Mouse (Mus musculus): ENCODE data around the gene Gm42688. TPM values are rescaled to one million over a fixed set of nuclear protein-coding genes. Genes with fewer than 3 reads are reported as not detected.

Gene Gm42688
- 2.6 TPM for polyA plus RNA-seq (2014; fragmentation: Illumina TruSeq; extraction: RNeasy Lipid Tissue Mini Kit (QIAGEN cat#74804); ENCODE audit: low read depth, low replicate concordance)

GRCm38 (mm10) chr6:83101316-83101687, at the start of gene Gm42688, which contains the start of gene Ccdc142:
Gene Gm42688 (plus strand): TSS chr6:83101617.
Gene Ccdc142 (plus strand): TSS chr6:83101601.

GRCm38 (mm10) chr6:83054074-83054851, 47.2 kb upstream of the Gm42688 start, which contains the start of gene Aup1:
Gene Aup1 (plus strand): TSS chr6:83054521.

DNA sequence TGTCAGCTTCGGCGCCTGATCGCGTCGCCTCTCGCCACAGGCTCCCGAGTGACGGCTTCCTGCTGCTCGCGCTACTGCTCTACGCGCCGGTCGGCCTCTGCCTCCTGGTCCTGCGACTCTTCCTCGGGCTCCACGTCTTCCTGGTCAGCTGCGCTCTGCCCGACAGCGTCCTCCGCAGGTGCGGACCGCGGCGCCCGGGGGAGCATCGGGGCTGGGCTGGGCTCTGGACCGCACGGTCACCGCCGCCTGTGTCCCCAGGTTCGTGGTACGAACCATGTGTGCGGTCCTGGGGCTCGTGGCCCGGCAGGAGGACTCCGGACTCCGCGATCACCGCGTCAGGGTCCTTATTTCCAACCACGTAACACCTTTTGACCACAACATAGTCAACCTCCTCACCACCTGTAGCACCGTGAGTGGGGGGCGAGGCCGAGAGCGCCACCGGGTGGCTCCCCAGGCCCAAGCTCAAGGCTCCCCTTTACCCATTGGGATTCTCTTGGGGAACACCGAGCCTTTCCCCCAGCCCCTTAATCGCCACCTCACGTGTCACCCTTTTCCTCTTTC, 46.5 kb upstream of the Gm42688 start, which contains the start of gene Htra2:
Htra2 (minus strand) TSS at position 403 of the 561 bp plus-strand sequence.

GRCm38 (mm10) chr6:83057790-83058189, 43.6 kb upstream of the Gm42688 start, which contains the start of gene Dqx1:
Gene Dqx1 (plus strand): TSS chr6:83057844.

DNA sequence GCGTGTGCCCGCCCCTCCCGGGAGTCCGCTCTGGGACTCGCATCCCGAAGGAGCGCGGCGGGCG, 31.3 kb upstream of the Gm42688 start, which contains the start of gene Tlx2:
Tlx2 (minus strand) TSS at position 47 of the 64 bp plus-strand sequence.

DNA sequence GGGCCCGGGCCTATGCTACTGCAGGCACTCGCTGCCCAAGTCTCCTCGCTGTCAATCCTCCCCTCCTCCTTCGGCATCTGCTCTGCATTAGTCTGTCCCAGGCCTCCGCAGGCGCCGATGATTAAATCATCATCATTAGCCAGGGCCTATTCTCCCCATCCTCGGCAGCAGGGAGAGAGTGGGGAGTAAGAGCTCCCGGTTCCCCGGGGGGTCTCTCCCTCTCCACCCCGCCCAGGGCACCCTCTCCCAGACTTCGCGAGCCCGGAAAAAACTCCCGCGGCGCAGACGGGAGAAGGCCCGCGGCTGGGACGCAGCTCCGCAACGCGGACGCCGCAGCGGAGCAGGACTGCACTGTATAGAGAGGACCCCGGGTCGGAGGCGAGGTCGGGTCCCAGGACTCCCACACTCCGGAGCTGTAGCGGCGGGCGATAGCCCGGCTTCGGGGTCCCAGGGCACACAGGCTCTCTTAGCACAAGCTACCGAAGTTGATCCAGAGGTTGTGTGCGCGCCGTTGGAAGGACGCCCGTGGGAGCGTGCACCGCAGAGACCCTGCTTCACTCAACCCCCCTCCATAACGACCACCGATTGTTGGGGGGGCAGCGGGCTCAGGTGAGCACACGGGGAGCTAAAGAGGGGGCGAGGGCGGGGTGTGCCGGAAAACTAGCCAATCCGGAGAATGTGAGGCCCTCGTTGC, 23.6 kb upstream of the Gm42688 start, which contains the start of gene Pcgf1:
Pcgf1 (plus strand) TSS at position 240 of the 694 bp plus-strand sequence.

DNA sequence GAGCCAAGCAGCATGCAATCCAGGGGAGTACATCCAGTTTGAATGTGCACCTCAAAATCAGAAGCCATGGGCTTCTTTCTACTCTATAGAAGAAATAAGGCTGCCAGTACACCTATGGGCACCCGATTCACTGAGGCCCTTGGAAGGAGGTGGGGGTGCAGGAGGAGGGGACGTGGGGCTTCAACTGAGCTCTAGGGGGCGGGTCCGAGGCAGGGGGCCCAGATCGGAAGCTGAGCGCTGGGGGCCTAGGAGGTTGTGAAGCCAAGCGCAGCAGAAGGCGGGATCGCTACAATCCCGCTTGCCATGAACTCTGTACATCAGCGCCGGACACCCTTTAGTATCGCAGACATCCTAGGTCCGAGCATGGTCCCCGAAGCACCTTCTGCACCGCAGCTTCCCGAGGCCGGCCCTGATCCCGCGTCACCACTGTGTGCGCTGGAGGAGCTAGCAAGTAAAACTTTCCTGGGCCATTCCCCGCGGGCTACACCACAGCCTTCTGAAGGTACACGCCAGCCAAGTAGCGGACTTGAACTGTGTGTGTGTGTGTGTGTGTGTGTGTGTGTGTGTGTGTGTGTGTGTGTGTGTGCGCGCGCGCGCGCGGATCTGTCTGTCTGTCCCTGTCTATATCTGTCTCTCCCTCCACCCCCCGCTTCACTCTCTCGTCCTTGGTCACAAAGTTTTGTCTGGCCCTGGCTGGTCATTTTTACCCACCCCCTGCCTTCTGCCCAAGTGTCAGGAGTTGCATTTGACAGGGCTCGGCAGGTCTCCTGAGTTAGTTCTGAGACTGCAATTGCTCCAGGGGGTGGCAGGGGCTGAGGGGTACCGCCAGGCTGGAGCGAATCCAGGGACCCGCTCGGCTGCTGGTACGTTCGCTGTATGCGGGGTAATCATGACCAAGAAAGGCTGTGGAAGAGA, 15.0 kb upstream of the Gm42688 start, which contains the start of gene Lbx2:
Lbx2 (plus strand) TSS at position 247 of the 915 bp plus-strand sequence.

DNA sequence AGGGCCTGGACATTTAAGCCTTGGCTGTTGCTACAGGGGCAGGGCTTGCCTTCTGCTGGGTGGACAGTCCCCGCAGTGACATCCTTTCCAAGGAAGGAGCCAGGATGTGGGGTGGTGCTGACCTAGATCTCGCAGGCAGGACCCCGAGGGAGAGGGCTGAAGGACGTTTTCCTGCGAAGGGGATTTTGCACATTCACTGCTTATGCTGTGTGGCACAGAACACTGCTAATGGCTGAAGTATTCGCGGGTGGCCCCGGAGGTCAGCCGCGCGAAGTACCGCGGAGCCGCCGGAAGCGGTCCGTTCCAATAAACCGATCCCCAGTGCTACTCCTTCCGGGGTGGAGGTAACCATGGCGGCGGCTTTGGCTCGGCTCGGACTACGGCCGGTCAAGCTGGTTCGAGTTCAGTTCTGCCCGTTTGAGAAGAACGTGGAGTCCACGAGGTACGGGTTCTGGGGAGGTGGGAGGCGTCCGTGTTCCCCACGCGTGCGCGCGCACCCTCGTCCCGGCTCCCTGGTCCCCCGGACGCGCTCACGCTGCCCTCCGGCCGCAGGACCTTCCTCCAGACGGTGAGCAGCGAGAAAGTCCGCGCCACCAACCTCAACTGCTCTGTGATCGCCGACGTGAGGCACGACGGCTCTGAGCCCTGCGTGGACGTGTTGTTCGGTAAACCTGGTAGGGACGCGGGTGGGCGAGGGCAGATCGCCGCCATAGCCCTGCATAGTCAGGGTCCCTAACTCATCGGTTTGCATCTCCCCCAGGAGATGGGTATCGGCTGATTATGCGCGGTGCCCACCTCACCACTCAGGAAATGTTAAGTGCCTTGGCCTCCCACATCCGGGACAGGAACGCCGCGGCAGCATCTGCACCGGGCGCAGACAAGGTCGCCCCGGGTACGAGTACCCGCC, 7.6 kb downstream of the Gm42688 start, which contains the start of gene Mrpl53:
Mrpl53 (plus strand) TSS at position 279 of the 907 bp plus-strand sequence.

DNA sequence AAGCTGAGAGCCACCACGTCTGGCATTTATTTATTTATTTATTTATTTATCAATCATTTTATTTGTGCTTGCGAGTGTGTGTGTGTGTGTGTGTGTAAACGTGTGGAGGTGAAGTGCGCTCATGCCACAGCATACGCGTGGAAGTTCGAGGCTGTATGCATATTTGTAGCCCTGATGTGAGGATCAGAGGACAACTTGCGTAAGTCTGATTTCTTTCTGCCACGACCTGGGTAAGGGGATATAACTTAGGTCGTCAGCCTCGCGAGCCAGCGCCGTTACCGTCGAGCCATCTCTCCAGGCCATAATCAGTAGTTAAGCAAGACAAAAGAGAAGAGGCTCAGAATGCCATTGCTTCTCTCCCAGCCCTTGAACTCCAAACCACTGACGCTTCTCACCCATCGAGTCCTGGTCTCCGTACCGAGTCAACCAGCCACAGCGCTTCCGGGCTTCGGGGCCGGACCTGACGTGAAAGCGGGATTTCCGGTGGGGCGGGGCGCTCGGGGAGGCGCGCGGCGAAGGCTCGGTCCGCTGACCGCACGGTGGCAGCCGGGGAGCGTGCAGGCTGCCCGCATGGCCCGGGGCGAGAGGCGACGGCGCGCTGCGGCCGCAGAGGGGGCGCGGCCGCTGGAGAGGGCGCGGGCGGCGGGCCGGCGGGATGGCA, 13.7 kb downstream of the Gm42688 start, which contains the start of gene Mogs:
Mogs (plus strand) TSS at position 486 of the 661 bp plus-strand sequence.

GRCm38 (mm10) chr6:83120930-83121862, 19.8 kb downstream of the Gm42688 start, which contains the start of gene Wbp1:
Gene Wbp1 (minus strand): TSS chr6:83121559.

GRCm38 (mm10) chr6:83125331-83125730, 23.9 kb downstream of the Gm42688 start, which contains the start of gene Ino80b:
Gene Ino80b (minus strand): TSS chr6:83125431.

GRCm38 (mm10) chr6:83134951-83135513, 33.6 kb downstream of the Gm42688 start, which contains the start of gene Rtkn:
Gene Rtkn (plus strand): TSS chr6:83135463.

GRCm38 (mm10) chr6:83156259-83156684, 54.9 kb downstream of the Gm42688 start, which contains the start of the genes Wdr54 and 1700003E16Rik:
Gene Wdr54 (minus strand): TSS chr6:83156397.
Gene 1700003E16Rik (plus strand): TSS chr6:83156404.

Other genes starting within 250 kb of the Gm42688 start
- 0.15 TPM for gene Sema4f, start 161.8 kb upstream of the Gm42688 start, polyA plus RNA-seq (2014; fragmentation: Illumina TruSeq; extraction: RNeasy Lipid Tissue Mini Kit (QIAGEN cat#74804); ENCODE audit: low read depth, low replicate concordance)
- gene M1ap, start 154.7 kb upstream of the Gm42688 start, polyA plus RNA-seq (2014; fragmentation: Illumina TruSeq; extraction: RNeasy Lipid Tissue Mini Kit (QIAGEN cat#74804); ENCODE audit: low read depth, low replicate concordance): 28.5 TPM
- gene Dok1, start 68.1 kb upstream of the Gm42688 start, polyA plus RNA-seq (2014; fragmentation: Illumina TruSeq; extraction: RNeasy Lipid Tissue Mini Kit (QIAGEN cat#74804); ENCODE audit: low read depth, low replicate concordance): not detected
- gene Loxl3, start 67.4 kb upstream of the Gm42688 start, polyA plus RNA-seq (2014; fragmentation: Illumina TruSeq; extraction: RNeasy Lipid Tissue Mini Kit (QIAGEN cat#74804); ENCODE audit: low read depth, low replicate concordance): 0.42 TPM
- gene Aup1, start 47.1 kb upstream of the Gm42688 start, polyA plus RNA-seq (2014; fragmentation: Illumina TruSeq; extraction: RNeasy Lipid Tissue Mini Kit (QIAGEN cat#74804); ENCODE audit: low read depth, low replicate concordance): 6.2 TPM
- gene Htra2, start 46.3 kb upstream of the Gm42688 start, polyA plus RNA-seq (2014; fragmentation: Illumina TruSeq; extraction: RNeasy Lipid Tissue Mini Kit (QIAGEN cat#74804); ENCODE audit: low read depth, low replicate concordance): 2.4 TPM
- 0.08 TPM for gene Dqx1, start 43.8 kb upstream of the Gm42688 start, polyA plus RNA-seq (2014; fragmentation: Illumina TruSeq; extraction: RNeasy Lipid Tissue Mini Kit (QIAGEN cat#74804); ENCODE audit: low read depth, low replicate concordance)
- not detected for gene Tlx2, start 31.3 kb upstream of the Gm42688 start, polyA plus RNA-seq (2014; fragmentation: Illumina TruSeq; extraction: RNeasy Lipid Tissue Mini Kit (QIAGEN cat#74804); ENCODE audit: low read depth, low replicate concordance)
- gene Pcgf1, start 23.7 kb upstream of the Gm42688 start, polyA plus RNA-seq (2014; fragmentation: Illumina TruSeq; extraction: RNeasy Lipid Tissue Mini Kit (QIAGEN cat#74804); ENCODE audit: low read depth, low replicate concordance): 13.1 TPM
- gene Lbx2, start 15.2 kb upstream of the Gm42688 start, polyA plus RNA-seq (2014; fragmentation: Illumina TruSeq; extraction: RNeasy Lipid Tissue Mini Kit (QIAGEN cat#74804); ENCODE audit: low read depth, low replicate concordance): not detected
- gene Ccdc142, start within 50 bp of the Gm42688 start, polyA plus RNA-seq (2014; fragmentation: Illumina TruSeq; extraction: RNeasy Lipid Tissue Mini Kit (QIAGEN cat#74804); ENCODE audit: low read depth, low replicate concordance): not detected
- gene Mrpl53, start 7.4 kb downstream of the Gm42688 start, polyA plus RNA-seq (2014; fragmentation: Illumina TruSeq; extraction: RNeasy Lipid Tissue Mini Kit (QIAGEN cat#74804); ENCODE audit: low read depth, low replicate concordance): 46.1 TPM
- 0.87 TPM for gene Mogs, start 13.9 kb downstream of the Gm42688 start, polyA plus RNA-seq (2014; fragmentation: Illumina TruSeq; extraction: RNeasy Lipid Tissue Mini Kit (QIAGEN cat#74804); ENCODE audit: low read depth, low replicate concordance)
- gene Wbp1, start 19.9 kb downstream of the Gm42688 start, polyA plus RNA-seq (2014; fragmentation: Illumina TruSeq; extraction: RNeasy Lipid Tissue Mini Kit (QIAGEN cat#74804); ENCODE audit: low read depth, low replicate concordance): 3.4 TPM
- gene Ino80b, start 23.8 kb downstream of the Gm42688 start, polyA plus RNA-seq (2014; fragmentation: Illumina TruSeq; extraction: RNeasy Lipid Tissue Mini Kit (QIAGEN cat#74804); ENCODE audit: low read depth, low replicate concordance): 1.1 TPM
- gene Rtkn, start 33.8 kb downstream of the Gm42688 start, polyA plus RNA-seq (2014; fragmentation: Illumina TruSeq; extraction: RNeasy Lipid Tissue Mini Kit (QIAGEN cat#74804); ENCODE audit: low read depth, low replicate concordance): 0.28 TPM
- 1.5 TPM for gene Wdr54, start 54.8 kb downstream of the Gm42688 start, polyA plus RNA-seq (2014; fragmentation: Illumina TruSeq; extraction: RNeasy Lipid Tissue Mini Kit (QIAGEN cat#74804); ENCODE audit: low read depth, low replicate concordance)
- gene 1700003E16Rik, start 54.8 kb downstream of the Gm42688 start, polyA plus RNA-seq (2014; fragmentation: Illumina TruSeq; extraction: RNeasy Lipid Tissue Mini Kit (QIAGEN cat#74804); ENCODE audit: low read depth, low replicate concordance): 2.4 TPM
- 11.3 TPM for gene Dctn1, start 64.3 kb downstream of the Gm42688 start, polyA plus RNA-seq (2014; fragmentation: Illumina TruSeq; extraction: RNeasy Lipid Tissue Mini Kit (QIAGEN cat#74804); ENCODE audit: low read depth, low replicate concordance)
- 0.66 TPM for gene Slc4a5, start 118.2 kb downstream of the Gm42688 start, polyA plus RNA-seq (2014; fragmentation: Illumina TruSeq; extraction: RNeasy Lipid Tissue Mini Kit (QIAGEN cat#74804); ENCODE audit: low read depth, low replicate concordance)
- gene Mthfd2, start 224.3 kb downstream of the Gm42688 start, polyA plus RNA-seq (2014; fragmentation: Illumina TruSeq; extraction: RNeasy Lipid Tissue Mini Kit (QIAGEN cat#74804); ENCODE audit: low read depth, low replicate concordance): 13.1 TPM
- gene Mob1a, start 224.4 kb downstream of the Gm42688 start, polyA plus RNA-seq (2014; fragmentation: Illumina TruSeq; extraction: RNeasy Lipid Tissue Mini Kit (QIAGEN cat#74804); ENCODE audit: low read depth, low replicate concordance): 55.4 TPM
- 85.7 TPM for gene Bola3, start 247.5 kb downstream of the Gm42688 start, polyA plus RNA-seq (2014; fragmentation: Illumina TruSeq; extraction: RNeasy Lipid Tissue Mini Kit (QIAGEN cat#74804); ENCODE audit: low read depth, low replicate concordance)